Mouse (Mus musculus): Measurements from ENCODE around the gene Actc1. TPM values are rescaled to one million over a fixed set of nuclear protein-coding genes. Genes with fewer than 3 reads are reported as not detected.

The Actc1 gene
- 0.18 TPM for polyA plus RNA-seq (2017; shearing (Covaris generic))

DNA sequence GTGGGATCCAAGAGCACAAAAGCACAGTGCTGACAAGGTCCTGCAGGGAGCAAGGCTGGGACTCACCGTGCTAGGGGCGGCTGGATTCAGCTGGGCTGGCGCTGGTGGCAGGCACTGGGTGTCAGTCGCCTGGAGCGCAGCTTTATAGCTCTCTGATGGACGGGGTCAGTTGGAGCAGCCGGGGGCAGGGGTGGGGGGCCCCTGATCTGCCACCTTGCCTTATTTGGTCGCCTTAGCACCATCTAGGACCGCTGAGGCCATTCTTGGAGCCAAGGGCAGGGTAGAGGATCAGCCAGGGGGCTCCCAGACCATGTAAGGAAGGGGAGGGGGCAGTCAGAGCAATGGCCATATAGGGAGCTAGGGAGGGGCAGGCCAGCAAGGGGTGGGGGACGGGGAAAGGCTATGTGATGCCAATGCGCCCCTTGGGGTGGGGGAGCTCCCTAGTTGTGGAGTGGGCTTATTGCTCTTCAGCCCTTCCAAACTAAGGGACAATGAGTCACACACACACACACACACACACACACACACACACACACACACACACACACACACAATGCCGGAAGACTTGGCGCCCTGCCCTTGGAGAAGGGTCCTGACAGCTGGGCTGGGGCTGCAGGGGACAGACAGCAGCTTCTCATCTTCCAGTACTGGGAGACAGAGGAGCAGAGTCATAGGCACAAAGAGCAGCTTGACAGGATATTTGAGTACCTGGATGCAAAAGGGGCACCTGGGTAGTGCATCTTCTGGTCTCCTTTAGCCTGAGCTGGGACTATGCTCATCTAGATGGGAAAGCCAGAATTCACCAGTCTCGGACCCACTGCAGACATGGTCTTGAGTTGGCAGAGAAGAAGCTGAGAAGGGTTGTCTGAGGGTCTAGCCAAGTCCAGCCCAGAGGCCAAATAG, at the start of gene Actc1:
Actc1 (minus strand) TSS at position 853 of the 903 bp plus-strand sequence.

DNA sequence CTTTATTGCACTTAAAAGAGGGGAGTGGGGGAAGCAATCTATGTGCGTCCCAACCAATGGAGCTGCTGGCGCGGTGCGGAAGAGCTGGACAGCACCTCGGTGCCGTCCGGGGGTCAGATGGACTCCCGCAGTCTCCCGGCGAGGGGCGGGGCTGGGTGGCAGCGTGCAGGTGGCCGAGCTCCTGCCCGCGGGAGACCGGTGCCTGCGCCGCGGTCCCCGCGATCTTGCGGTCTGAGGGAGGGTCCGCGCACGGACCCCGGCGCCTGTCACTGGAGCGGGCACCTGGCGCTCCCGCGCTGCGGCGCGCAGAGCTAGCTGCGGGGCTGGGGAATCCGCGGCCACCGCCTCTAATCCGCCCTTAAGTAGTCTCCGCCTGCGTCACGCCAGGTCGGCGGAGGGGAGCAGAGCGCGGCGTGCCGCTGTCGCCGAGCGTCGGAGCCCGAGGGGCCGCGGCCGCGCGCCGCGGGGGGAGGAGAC, 40.0 kb downstream of the Actc1 start, which contains the start of gene Gjd2:
Gjd2 (minus strand) TSS at position 325 of the 477 bp plus-strand sequence.

Other genes starting within 250 kb of the Actc1 start
- gene Scg5, start 224.4 kb downstream of the Actc1 start, polyA plus RNA-seq (2017; shearing (Covaris generic)) = 3.7 TPM
- 9.4 TPM for gene Arhgap11a, start 204.9 kb downstream of the Actc1 start, polyA plus RNA-seq (2017; shearing (Covaris generic))
- not detected for gene Gjd2, start 39.9 kb downstream of the Actc1 start, polyA plus RNA-seq (2017; shearing (Covaris generic))
- gene Aqr, start 133.5 kb upstream of the Actc1 start, polyA plus RNA-seq (2017; shearing (Covaris generic)) = 94.6 TPM
- gene Zfp770, start 147.9 kb upstream of the Actc1 start, polyA plus RNA-seq (2017; shearing (Covaris generic)) = 2.8 TPM